Mouse (Mus musculus) ovary, postnatal 36 days (tissue): ENCODE measurements around the gene Pdrg1.

Experiments
- DNase-seq: peaks from one replicate; pipeline ENCODE4 v3.0.0; 2022; ENCODE audit warnings: low spot score, mixed read lengths

The Pdrg1 gene

DNA sequence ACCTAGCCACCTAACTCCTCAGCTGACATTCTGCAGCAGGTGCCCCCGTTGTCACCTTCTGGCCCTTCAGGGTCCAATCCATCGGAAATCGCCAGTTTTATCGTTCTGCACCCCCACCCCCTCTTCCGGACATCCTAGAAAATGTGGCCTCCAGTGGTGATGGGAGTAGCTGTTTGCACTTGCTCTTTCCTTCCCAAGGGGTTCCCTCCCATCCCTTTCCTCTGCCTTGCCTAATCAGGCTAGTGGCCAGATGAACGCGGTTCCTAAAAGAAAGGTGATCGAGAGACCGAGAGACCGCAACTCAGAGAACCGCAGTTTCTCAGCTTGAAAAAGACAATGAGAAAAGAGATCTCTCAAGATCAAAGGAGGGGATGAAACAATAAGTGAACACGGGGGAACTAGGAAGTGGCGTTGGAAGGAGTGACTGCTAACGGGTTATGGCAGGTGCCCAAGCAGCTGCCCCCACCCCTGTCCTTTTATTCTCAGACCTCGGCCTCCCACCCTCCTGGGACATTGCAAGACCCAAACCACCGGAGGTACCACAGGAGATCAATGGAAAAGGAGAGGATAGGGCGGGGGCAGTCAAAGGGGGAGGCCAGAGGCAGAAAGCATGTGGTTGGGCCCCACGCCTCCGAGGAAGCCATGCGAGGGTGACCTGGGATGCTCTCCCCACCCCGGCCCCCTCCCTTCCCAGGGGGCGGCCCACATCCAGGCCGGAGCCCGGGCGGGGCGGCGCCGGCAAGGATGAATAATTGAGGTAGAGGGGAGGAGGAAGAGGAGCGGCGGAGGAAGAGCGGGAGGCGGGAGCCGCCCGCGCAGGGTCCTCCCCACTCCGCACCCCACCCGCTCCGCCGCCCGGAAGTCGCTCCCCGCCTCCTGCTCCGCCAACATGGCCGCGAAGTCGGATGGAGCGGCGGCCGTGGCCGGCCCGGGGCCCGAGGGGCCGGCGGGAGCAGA is 16.2 kb upstream of the Pdrg1 start, which contains the start of gene Xkr7:
Gene Xkr7 (plus strand): TSS at position 727 of the 957 bp plus-strand sequence.
- DNase-seq = no peak

DNA sequence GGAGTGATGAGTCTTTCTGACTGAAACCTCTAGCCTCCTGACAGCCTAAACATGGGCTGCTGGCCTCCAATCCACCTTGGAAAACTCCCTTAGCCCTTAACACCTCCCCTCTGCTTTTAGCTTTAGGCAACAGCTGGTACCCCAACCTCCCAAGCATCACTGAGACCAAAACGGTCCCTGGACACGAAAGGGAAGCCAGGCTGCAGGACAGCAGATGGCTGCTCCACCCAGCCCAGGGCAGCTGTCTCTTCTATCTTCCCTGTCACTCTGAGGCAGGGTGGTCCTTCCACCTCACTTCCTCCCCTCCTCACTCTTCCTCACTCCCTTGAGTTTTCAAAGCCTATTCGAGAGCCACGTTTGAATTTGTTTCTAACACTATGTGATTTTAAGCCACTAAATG is 15.2 kb upstream of the Pdrg1 start:
- no peak for DNase-seq

DNA sequence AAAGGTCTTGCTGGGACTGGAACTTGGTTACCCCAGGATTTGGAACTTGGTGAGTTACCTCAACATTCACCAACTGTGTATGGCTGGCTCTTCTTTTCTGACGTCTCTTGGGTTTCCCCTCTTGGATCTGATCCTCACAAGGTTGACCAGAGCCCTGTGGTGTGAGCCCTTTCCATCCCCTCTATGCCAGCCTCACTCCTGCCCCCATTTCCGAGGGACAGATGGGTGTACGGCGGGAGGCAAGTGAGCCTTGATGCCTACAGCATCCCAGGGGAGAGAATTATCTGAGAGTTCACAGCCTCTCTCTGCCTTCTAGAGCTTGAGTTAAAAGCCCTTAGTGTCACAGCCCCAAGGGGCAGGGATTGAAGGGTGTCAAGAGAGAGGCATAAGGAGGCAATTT is 12.3 kb upstream of the Pdrg1 start:
- no peak for DNase-seq

DNA sequence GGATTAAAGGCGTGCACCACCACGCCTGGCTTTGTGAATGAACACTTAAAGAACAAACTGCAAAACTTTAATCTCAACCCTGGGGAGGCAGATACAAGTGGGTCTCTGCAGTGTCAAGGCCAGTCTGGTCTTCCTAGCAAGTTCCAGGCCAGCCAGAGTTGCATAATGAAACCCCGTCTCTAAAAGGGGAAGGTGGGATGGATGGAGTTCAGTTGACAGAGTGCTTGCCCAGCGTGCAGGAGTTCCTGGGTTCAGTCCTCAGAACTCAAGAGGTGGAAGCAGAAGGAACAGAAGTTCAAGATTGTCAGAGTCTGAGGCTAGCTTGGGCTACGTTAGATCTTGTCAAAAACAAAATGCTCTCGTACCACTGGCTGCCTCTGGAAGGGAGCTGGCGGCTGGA is 10.8 kb upstream of the Pdrg1 start:
- DNase-seq = no peak

GRCm38 (mm10) chr2:153022855-153023254 is 7.6 kb upstream of the Pdrg1 start:
- DNase-seq = no peak

DNA sequence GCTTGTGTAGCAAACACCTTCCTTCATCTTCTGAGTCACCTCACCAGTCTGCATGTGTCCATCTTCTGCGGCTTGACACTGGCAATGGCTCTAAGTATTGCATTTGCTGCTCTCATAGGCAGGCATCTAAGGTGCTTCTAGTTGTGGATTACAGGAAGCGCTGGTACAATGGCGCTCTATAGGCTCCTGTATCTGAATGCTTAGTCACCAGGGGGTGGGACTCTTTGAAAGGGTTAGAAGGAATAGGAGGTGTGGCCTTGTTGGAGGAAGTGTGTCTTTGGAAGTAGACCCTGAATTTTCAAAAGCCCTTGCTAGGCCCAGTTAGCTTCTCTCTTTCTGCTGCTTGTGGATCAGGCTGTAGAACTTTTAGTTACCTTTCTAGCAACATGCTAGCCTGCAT is 5.9 kb upstream of the Pdrg1 start:
- DNase-seq = no peak

DNA sequence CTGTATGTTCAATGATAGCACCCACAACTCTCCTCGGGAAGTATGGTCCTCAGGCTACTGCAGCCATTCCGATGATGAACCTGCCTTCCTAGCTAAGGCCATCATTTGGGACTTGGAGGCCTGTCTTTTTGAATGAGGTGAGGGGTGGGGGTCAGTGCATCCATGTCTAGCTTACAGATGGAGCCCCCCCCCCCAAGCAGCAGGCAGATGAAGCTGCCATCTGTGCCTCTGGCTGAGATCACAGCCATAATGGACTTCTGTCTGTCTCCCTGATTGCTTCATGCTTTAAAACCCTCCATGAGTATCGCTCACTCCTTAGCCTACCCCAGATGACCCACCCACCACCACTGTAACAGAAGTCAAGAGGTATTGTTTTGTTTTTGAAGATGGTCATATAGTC is 4.1 kb upstream of the Pdrg1 start:
- DNase-seq = no peak

- no peak for DNase-seq
These were observed 1.6 kb upstream of the Pdrg1 start for GRCm38 (mm10) chr2:153016786-153017185.

DNA sequence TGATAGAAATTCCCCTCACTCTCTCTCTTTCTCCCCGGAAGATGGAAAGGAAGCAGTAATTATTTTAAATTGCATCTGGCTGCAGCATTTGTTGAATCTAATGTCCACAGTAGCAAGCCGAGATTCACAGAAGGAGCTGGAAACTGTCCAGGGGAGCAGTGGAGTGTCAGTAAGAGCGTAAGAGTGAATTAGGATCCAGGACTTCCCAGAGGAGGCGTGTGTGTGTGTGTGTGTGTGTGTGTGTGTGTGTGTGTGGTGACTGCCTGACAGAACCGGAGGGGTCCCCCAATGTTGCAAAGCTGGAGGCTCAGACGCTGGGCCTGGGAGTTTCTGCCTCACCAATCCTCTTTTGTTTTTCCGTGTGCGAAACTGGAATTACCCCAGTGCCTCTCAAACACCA is 577 bp upstream of the Pdrg1 start:
- no peak for DNase-seq

DNA sequence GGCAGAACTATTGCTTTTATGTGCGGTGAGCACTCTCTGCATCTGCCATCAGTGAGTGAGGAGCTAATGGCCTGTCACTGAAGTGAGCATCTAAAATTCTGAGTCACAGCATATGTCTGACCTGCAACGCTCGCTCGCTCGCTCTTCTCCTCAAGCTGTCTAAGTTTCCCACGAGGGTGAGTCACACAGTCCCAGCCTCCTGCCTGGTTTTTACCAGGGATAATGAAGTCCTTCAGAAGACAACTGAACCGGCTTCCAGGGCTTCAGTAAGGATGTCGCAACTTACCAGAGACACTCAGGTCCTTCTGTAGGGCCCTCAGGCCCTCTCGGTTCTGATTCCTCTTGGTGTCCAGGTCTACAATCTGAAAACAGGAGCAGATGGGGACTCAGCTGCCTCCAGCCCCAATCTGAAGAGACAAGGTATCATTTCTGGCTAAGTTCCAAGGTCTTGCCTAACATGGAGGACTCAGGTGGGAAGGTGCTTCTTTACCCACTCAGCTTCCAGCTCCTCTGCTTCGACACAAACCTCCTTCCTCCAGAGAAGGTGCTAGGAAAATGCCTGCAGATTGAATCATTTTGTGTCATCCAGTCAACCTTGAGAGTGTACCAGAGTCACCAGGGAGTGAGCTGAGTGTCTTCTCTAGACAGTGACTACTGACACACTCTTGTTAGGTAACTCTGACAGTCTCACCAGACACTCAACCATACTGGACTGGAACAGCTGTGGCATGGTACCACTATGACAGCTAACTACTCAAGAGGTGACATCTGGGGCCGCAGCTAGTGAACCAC is 1.3 kb downstream of the Pdrg1 start:
- no peak for DNase-seq

DNA sequence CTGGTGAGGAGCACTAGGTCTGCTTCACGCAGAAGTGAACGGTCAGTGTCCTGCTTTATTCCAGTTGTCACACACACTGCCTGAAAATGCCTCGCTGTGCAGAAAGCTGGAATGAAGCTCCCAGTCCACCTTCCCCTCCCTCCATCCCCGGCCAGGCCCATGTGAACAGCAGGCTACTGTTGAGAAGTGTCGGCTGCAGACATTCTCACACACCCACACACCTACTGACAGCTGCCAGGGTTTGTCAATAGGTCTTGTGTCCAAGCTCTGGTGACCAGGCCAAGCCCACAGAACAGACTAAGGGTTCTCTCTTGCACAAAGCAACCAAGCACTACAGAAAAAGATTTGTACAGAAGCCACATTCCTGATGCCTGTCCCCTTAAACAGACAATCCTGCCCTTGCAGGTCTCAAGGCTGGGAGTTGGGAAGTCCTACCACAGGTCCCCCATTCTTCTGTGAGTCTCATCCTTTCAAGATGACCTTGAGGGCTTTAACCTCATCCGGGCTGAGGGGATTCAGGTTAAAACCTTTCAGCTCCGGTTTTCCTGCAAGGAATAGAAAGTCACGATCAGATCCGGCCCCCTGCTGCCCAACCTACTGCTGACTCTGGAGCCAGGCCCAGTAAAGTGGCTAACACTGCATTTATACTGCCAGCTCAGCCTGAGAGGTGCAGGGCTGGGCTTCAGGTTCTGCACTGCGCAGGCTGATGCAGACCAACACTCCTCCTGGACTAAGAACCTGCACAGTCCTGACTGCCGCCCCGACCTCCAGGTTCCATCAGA is 5.8 kb downstream of the Pdrg1 start:
- DNase-seq = no peak

DNA sequence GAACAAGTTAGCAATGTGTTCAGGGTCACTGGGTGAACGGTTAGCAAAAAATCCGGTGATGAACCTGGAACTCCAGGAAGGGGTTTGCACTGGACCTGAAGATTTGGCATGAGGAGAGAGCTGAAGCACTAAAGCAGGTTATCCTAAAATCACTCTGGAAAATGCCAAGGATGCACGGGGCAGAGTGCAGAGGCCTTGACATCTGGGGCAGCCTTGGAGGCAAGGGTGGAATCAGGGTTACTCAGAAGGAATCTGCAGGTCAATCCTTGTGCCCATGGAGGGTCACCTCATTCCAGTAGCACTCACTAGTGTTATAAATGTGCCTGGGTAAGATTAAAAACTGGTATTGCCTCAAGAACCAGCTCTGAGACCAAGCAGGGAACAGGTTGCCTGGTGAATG is 9.2 kb downstream of the Pdrg1 start:
- no peak for DNase-seq

DNA sequence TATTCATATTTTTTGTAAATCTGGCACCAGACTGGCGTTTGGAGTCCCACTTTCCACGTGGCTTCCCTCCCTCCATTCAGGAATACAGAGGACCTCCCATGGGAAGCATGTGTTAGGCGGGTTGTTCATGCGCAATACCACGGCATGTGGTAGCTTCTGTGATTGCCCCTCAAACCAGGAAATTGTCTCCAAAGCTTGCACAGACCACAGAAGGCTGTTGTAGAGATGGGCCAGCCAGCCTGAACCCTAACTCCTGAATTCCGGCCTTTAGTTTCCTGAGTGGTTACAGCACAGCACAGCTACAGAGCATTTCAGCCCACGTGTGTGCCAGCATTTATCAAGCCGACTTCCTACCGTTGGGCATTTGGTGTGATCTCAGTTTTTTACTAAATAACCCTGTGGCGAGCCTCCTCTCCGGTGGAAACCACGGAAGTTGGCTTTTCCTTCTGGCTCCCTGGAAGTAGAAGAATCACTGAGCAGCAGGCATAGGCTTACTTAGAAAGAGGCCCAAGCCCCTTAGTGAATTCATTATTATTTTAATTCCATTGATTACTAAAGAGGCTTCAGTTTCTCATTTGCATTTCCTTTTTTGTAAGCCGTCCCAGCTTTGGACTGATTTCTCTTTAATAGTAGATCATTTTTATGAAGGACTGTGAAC is 11.4 kb downstream of the Pdrg1 start:
- DNase-seq = no peak

GRCm38 (mm10) chr2:153002492-153003248 is 12.6 kb downstream of the Pdrg1 start:
- DNase-seq = no peak

- no peak for DNase-seq
These were observed 18.2 kb downstream of the Pdrg1 start for GRCm38 (mm10) chr2:152997046-152997445.

DNA sequence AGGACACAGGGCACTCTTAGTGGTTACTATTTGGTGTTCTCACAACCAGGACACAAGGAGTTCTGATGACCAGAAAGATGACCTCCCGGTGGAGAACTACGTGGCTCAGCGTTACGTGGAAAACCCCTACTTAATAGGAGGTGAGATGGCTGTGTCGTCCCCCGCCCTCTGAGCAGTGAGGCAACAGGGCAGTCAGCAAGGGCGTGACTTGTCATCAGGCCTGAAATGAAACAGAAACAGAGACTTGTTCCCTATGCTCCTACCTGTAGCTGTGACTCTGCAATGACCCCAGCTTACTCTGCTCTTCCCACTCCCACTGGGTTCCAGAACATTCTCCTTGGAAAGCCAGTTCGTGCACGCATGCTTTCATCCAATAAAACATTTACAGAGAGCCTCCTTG is 23.7 kb downstream of the Pdrg1 start:
- DNase-seq = no peak

DNA sequence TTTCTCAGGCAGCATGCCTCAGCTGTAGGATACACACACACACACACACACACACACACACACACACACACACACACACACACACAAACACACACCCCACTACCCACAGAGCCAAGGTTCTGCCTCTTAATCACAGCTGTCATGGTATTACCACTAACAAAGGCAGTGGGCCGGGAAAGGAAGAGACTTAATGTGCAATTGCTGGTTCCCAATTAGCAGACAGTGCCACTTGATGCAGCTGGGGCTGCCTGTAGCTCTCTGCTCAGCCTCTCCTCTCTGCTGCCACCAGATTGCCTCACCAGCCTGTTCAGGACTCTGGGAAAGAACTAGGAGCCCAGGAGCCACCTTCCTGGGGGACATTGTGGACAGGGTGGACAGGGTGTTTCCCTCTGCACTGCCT is 29.6 kb downstream of the Pdrg1 start:
- DNase-seq = no peak

DNA sequence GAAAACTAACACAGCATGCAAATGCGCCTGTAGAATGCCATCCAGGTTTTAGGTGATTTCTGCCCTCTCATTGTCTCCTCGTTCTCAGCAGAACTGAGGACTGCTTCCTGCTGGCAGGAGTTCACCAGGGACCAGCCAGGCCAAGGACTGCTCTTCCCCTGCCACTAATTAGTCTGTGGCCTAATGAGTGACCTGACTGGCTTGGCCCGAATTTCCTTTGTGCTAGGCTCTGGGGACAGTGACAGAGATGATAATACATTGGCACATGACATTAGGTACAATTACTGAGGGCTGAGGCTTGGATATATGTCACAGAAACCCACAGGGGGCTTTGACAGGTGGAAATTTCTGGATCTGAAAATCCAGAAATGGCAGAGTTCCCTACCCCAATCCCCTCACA is 38.2 kb downstream of the Pdrg1 start:
- no peak for DNase-seq

DNA sequence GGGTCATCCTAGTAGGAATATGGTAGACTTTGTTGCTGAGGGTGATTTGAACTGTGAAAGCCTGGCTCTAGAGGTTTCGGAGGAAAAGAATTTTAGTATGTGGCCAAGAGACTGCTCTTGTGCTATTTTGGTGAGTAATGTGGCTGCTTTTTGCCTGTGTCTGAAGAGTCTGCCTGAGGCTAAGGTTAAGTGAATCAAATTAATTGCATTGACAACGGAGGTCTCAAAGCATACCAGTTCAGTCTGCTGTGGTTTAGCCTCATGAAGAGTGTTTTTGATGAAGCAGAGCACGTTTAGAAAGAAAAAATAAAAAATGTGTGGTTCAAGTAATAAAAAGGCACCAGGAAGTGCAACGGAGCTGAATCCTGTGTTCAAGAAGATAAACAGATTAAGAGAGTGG is 49.7 kb downstream of the Pdrg1 start:
- DNase-seq = no peak

- peak; percentile 60 for DNase-seq
These were observed 53.0 kb downstream of the Pdrg1 start, which contains the start of gene Ttll9 for GRCm38 (mm10) chr2:152962091-152962793. Ttll9 (plus strand) TSS chr2:152962485.
